Mouse (Mus musculus): ENCODE measurements around the gene Msx2.

- TF ChIP-seq CTCF (IDR thresholded peaks at IDR 0.05; ENCODE audit: extremely low read depth, insufficient read length, insufficient replicate concordance, low read depth, low read length) (no peak), POLR2A (IDR thresholded peaks at IDR 0.05; ENCODE audit: low read depth, low read length) (no peak)
Observed at GRCm38 (mm10) chr13:53461346-53461745, 11.5 kb downstream of the Msx2 start.

Measured in small intestine, adult 2 months (tissue).